In genomic region chr10:68112983-68113382, GRCm38 (mm10) we compare ENCODE assay signal across 13 mouse cellular contexts.
DNase-seq lines count a peak whose midpoint lies in the region; ATAC-seq and TF ChIP-seq lines count a peak whose summit lies in the region.
"Had no signal": no experiment of that assay in that cellular context is flagged by ENCODE, and none has a peak within 500 bp of the region (broad histone marks: within the 10 kb centered on the region; RNA-seq: fewer than 3 reads in every experiment).

No protein-coding gene starts in this region.

- no peaks in the 10 kb centered on the region for H3K9me3 ChIP-seq in kidney, postnatal 0 days (replicated peaks; ENCODE audit: low read length)
- H3K9me3 ChIP-seq in hindbrain, embryonic 16.5 days (ENCODE audit: control insufficient read depth, low read length), result no peaks in the 10 kb centered on the region
- H3K9me3 ChIP-seq: heart, embryonic 13.5 days had no signal

- no peak overlapping the region for H3K4me2 ChIP-seq in kidney, postnatal 0 days (ENCODE audit: low read length)
- H3K4me2 ChIP-seq in hindbrain, embryonic 16.5 days (ENCODE audit: low read length), result peak overlapping the region; percentile 24; the same call in 1 of the 2 replicates
- H3K4me2 ChIP-seq: heart, embryonic 13.5 days had no signal

- H3K9ac ChIP-seq in kidney, postnatal 0 days (ENCODE audit: low read depth, low read length), result no peak overlapping the region
- no peak overlapping the region for H3K9ac ChIP-seq in hindbrain, embryonic 16.5 days (ENCODE audit: low read depth, low read length)
- H3K9ac ChIP-seq: heart, embryonic 13.5 days had no signal

- no peak for ATAC-seq in kidney, postnatal 0 days (replicated peaks; ENCODE audit: low FRiP score, low read depth)
- ATAC-seq in hindbrain, embryonic 16.5 days, result peak; percentile 79
- ATAC-seq: intestine, postnatal 0 days had no signal

- no peak overlapping the region for H3K27ac ChIP-seq in kidney, postnatal 0 days
- peak overlapping the region; percentile 51 for H3K27ac ChIP-seq in hindbrain, embryonic 16.5 days (ENCODE audit: low read depth, low read length)

- no peak for TF ChIP-seq CTCF in kidney, postnatal 0 days (IDR thresholded peaks at IDR 0.05; ENCODE audit: low read depth)

- H3K27me3 ChIP-seq in kidney, postnatal 0 days (ENCODE audit: insufficient read depth, low read length), result no peaks in the 10 kb centered on the region
- H3K27me3 ChIP-seq in hindbrain, embryonic 16.5 days (replicated peaks; ENCODE audit: control insufficient read depth, insufficient read depth, low read length), result no peaks in the 10 kb centered on the region
- H3K27me3 ChIP-seq: heart, embryonic 13.5 days had no signal

- H3K4me1 ChIP-seq in kidney, postnatal 0 days (replicated peaks; ENCODE audit: insufficient read depth, low read length), result no peaks in the 10 kb centered on the region
- peaks cover 7% of the 10 kb centered on the region for H3K4me1 ChIP-seq in hindbrain, embryonic 16.5 days (ENCODE audit: control insufficient read depth, insufficient read depth, low read depth, low read length)

- DNase-seq in kidney, postnatal 0 days (ENCODE audit: low spot score), result peak; percentile 12
- DNase-seq in kidney, adult 8-10 months, result no peak
- peak; percentile 20 for DNase-seq in retina, postnatal 1 day
- no peak for DNase-seq in retina, embryonic 14.5 days (ENCODE audit: low spot score)
- DNase-seq in adrenal gland, adult 8-10 months, result no peak
- no peak for DNase-seq in urinary bladder, postnatal 14 days (ENCODE audit: low spot score)
- DNase-seq: adrenal gland, postnatal 36 days; cerebellum, adult 11 months; lung, postnatal 36 days; spleen, adult 18-20 months had no signal

- H3K36me3 ChIP-seq in kidney, postnatal 0 days (ENCODE audit: insufficient read depth, low read length), result 0 out of 2 replicates have a peak, but pooled peaks cover 17% of the 10 kb centered on the region
- H3K36me3 ChIP-seq in hindbrain, embryonic 16.5 days (ENCODE audit: control insufficient read depth, insufficient read depth, low read length), result no peaks in the 10 kb centered on the region

- WGBS in kidney, postnatal 0 days, result 52% methylated on average over 8 of the region's 8 CpGs
- WGBS in hindbrain, embryonic 16.5 days, result 25% methylated on average over 8 of the region's 8 CpGs

- H3K4me3 ChIP-seq in kidney, postnatal 0 days (replicated peaks; ENCODE audit: low read depth, low read length), result no peak overlapping the region
- no peak overlapping the region for H3K4me3 ChIP-seq in hindbrain, embryonic 16.5 days (ENCODE audit: low read length)
- H3K4me3 ChIP-seq: heart, embryonic 13.5 days had no signal

Comparison
In these comparisons a context has a peak if more than half of its experiments do, and no peak if none do; other contexts are left out.
1. DNase-seq: peak in kidney, postnatal 0 days (single experiment) and retina, postnatal 1 day (single experiment); none in kidney, adult 8-10 months (0 of 2), retina, embryonic 14.5 days (single experiment), adrenal gland, adult 8-10 months (single experiment) and urinary bladder, postnatal 14 days (single experiment).